Mouse (Mus musculus) spleen, adult 12 weeks (tissue): Measurements from ENCODE around the gene Atp8b2.
A peak's percentile ranks its signal among the peaks of the same experiment; 100 is the strongest.

ENCODE experiments used
- DNase-seq: peaks from one replicate; pipeline ENCODE4 v3.0.0; 2022; ENCODE audit warnings: low spot score

Atp8b2 gene

GRCm38 (mm10) chr3:89963221-89963763 lies at the start of gene Atp8b2:
Gene Atp8b2 (minus strand): TSS chr3:89963508.
- no peak for DNase-seq

- DNase-seq: no peak
Observed at GRCm38 (mm10) chr3:90010291-90010690, 47.0 kb upstream of the Atp8b2 start.

- no peak for DNase-seq
Observed at GRCm38 (mm10) chr3:90004091-90004796, 40.9 kb upstream of the Atp8b2 start.

GRCm38 (mm10) chr3:89999830-90000229 lies 36.5 kb upstream of the Atp8b2 start:
- no peak for DNase-seq

- no peak for DNase-seq
Observed at GRCm38 (mm10) chr3:89999090-89999489, 35.8 kb upstream of the Atp8b2 start.

GRCm38 (mm10) chr3:89998612-89999054 lies 35.3 kb upstream of the Atp8b2 start, which contains the start of gene Hax1:
Gene Hax1 (minus strand): TSS chr3:89998780.
- DNase-seq: peak; percentile 92

GRCm38 (mm10) chr3:89997791-89998495 lies 34.6 kb upstream of the Atp8b2 start:
- DNase-seq: peak; percentile 20

GRCm38 (mm10) chr3:89994807-89995515 lies 31.7 kb upstream of the Atp8b2 start:
- no peak for DNase-seq

GRCm38 (mm10) chr3:89987822-89988221 lies 24.5 kb upstream of the Atp8b2 start:
- no peak for DNase-seq

- DNase-seq: no peak
Observed at GRCm38 (mm10) chr3:89987211-89987610, 23.9 kb upstream of the Atp8b2 start.

- no peak for DNase-seq
Observed at GRCm38 (mm10) chr3:89982426-89982825, 19.1 kb upstream of the Atp8b2 start.

GRCm38 (mm10) chr3:89976859-89977258 lies 13.6 kb upstream of the Atp8b2 start:
- no peak for DNase-seq

- DNase-seq: no peak
Observed at GRCm38 (mm10) chr3:89968509-89968908, 5.2 kb upstream of the Atp8b2 start.

GRCm38 (mm10) chr3:89966946-89967345 lies 3.6 kb upstream of the Atp8b2 start:
- DNase-seq: no peak

- DNase-seq: no peak
Observed at GRCm38 (mm10) chr3:89965972-89966371, 2.7 kb upstream of the Atp8b2 start.

- no peak for DNase-seq
Observed at GRCm38 (mm10) chr3:89965557-89965956, 2.2 kb upstream of the Atp8b2 start.

- no peak for DNase-seq
Observed at GRCm38 (mm10) chr3:89963926-89964739, 825 bp upstream of the Atp8b2 start.

- no peak for DNase-seq
Observed at GRCm38 (mm10) chr3:89962751-89963220, 522 bp downstream of the Atp8b2 start.

GRCm38 (mm10) chr3:89962059-89962750 lies 1.1 kb downstream of the Atp8b2 start:
- DNase-seq: no peak

GRCm38 (mm10) chr3:89961436-89961835 lies 1.9 kb downstream of the Atp8b2 start:
- no peak for DNase-seq

GRCm38 (mm10) chr3:89960469-89960868 lies 2.8 kb downstream of the Atp8b2 start:
- peak; percentile 65 for DNase-seq
